Mouse (Mus musculus) heart, adult 2 months (tissue): Measurements from ENCODE around the gene Troap. TPM values are rescaled to one million over a fixed set of nuclear protein-coding genes. Genes with fewer than 3 reads are reported as not detected.
A peak's percentile ranks its signal among the peaks of the same experiment; 100 is the strongest.

Experiments used
- DNase-seq, 2 experiments: peaks; one replicate each; pipeline ENCODE4 v3.0.0; 2021
- H3K27ac ChIP-seq: fragments of 200-600 bp; 2 replicates; pipeline ENCODE4 v1.8.1; 2022
- H3K27me3 ChIP-seq: fragments of 200-500 bp; 2 replicates; pipeline ENCODE4 v1.6.1; 2012; ENCODE audit warnings: mild to moderate bottlenecking, low read length, inconsistent platforms, mixed read lengths; ENCODE audit not compliant: control insufficient read depth, insufficient read depth
- H3K36me3 ChIP-seq: fragments of 200-500 bp; 2 replicates; pipeline ENCODE4 v1.6.1; 2012; ENCODE audit warnings: low read length, inconsistent platforms; ENCODE audit not compliant: control insufficient read depth, insufficient read depth
- H3K4me1 ChIP-seq: fragments of 200-500 bp; 2 replicates; pipeline ENCODE4 v1.6.1; 2011; ENCODE audit warnings: low read length; ENCODE audit not compliant: control insufficient read depth, insufficient read depth
- H3K4me3 ChIP-seq: fragments of 200-600 bp; 2 replicates; pipeline ENCODE4 v1.8.1; 2022
- H3K79me2 ChIP-seq: fragments of 200-500 bp; replicated peaks from 2 replicates; pipeline ENCODE4 v1.6.1; 2012; ENCODE audit warnings: mild to moderate bottlenecking, inconsistent platforms, low read length, moderate library complexity, mixed read lengths; ENCODE audit not compliant: control insufficient read depth, insufficient read depth
- H3K9ac ChIP-seq: fragments of 200-500 bp; 2 replicates; pipeline ENCODE4 v1.6.1; 2012; ENCODE audit warnings: low read depth, mild to moderate bottlenecking, control low read depth, inconsistent platforms, low read length, mixed read lengths
- CTCF ChIP-seq: fragments of 200-600 bp; IDR thresholded peaks from 2 replicates; pipeline ENCODE4 v1.8.1; 2022; ENCODE audit warnings: antibody characterized with exemption, mild to moderate bottlenecking, moderate library complexity
- EP300 ChIP-seq: fragments of 200-500 bp; IDR thresholded peaks from 2 replicates; pipeline ENCODE4 v1.6.1; 2011; ENCODE audit warnings: low read depth, low read length, control low read depth; ENCODE audit not compliant: insufficient read depth
- POLR2A ChIP-seq: fragments of 200-500 bp; IDR thresholded peaks from 2 replicates; pipeline ENCODE4 v1.6.1; 2011; ENCODE audit warnings: mild to moderate bottlenecking, low read depth, low read length, control low read depth; ENCODE audit not compliant: insufficient read depth
- WGBS: fragments of 180-500 bp; shearing (Covaris S2); methylation state at CpG from one replicate; pipeline ENCODE4 v1.1.7; 2018; 5-methylcytosine and 5-hydroxymethylcytosine counted together
- intact Hi-C: fragments of 180-260 bp; cut with DNase I; formaldehyde crosslinking; loops from one replicate; pipeline ENCODE4 v1.15.1; 2025
- polyA plus RNA-seq: library from polyadenylated mRNA; depleted of rRNA; stranded (reverse); fragments of >200 nt; gene quantifications from 2 replicates; pipeline ENCODE4 v1.2.3, GENCODE M21; 2012
- total RNA-seq, 2 experiments: library from RNA; stranded (reverse); gene quantifications; 2 replicates each; pipeline ENCODE4 v1.2.3; 2021

Gene Troap
- total and polyA plus RNA-seq, 3 experiments = 0.31 to 0.53 TPM; not detected in 1

DNA sequence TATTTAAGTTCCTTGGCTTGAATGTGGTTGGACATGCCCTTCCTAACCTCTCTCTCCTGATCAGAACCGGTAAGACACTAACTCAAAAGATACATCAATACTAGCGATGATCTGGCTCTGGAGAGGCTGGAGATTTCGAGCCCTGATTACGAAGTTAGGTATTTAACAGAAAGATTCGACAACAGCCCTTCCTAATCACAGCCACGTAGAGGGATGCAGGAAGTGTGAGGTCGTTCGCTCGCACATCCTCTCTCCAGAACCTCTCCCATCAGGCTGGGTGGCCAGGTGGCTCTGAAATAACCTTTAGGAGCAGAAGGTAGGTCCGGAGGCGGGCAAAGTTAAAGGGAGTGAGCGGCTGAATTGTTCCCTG, 51.3 kb downstream of the Troap start, which contains the start of gene Spats2:
Spats2 (plus strand) TSS at position 206 of the 370 bp plus-strand sequence.
- WGBS = 1% methylated on average over 12 of the region's 12 CpGs
- Histone ChIP-seq H3K9ac (peak within 1 kb of the TSS; percentile 91), H3K36me3 (no peaks in the 10 kb centered on the region; the same call in 1 of the 2 replicates), H3K27me3 (no peaks in the 10 kb centered on the region), H3K27ac (peak within 1 kb of the TSS; percentile 91), H3K4me3 (peak within 1 kb of the TSS; percentile 68), H3K4me1 (no peaks in the 10 kb centered on the region), H3K79me2 (no peaks in the 10 kb centered on the region)
- TF ChIP-seq POLR2A = no peak
- TF ChIP-seq CTCF = no peak
- no peak for TF ChIP-seq EP300
- DNase-seq = no peak
- intact Hi-C loops = no loop called here

DNA sequence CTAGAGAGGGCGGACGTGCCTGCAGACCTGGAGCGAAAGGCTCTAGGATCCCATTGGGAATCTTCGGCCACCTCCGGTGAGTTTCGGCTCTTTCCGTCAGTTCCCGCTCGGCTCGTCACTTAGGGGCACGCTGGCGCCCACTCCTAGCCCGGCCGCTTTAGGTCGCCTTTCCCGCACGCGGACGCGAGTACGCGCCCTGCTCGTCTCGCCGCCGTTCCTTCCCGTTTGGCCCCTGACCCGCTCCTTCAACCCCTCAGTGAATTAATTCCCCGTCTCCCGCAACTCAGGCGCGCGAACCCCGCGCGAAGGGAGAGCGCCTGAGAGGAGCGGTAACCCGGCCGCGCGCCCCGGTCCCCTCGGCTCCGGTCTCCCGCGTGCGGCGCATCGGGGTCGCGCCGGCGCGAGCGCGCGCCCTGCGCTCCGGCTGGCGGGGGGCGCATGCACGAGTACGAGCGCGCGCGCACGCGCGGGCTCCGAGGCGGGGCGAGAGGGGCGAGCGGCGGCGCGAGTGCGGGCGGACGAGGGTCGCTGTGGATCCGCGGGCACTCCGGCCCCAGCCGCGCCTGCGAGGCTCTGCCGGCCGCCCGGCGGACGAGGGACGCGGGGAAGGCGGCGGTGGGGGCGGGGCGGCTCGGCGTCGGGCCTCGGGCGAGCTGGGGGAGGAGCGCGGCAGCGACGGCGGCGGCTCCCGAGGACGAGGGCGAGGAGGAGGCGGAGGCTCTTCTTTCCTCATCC, 51.9 kb downstream of the Troap start:
- Histone ChIP-seq H3K36me3 (no peaks in the 10 kb centered on the region; the same call in 1 of the 2 replicates), H3K27me3 (no peaks in the 10 kb centered on the region), H3K4me3 (peak overlapping the region; percentile 68), H3K79me2 (no peaks in the 10 kb centered on the region), H3K9ac (peak overlapping the region; percentile 91), H3K4me1 (no peaks in the 10 kb centered on the region), H3K27ac (peak overlapping the region; percentile 91)
- TF ChIP-seq POLR2A (peak; percentile 26; the same call in 1 of the 2 replicates), CTCF (no peak)
- DNase-seq = peak; percentile 89 to 94
- WGBS = under 1% methylated on average over 110 of the region's 115 CpGs
- intact Hi-C loops = no loop called here

DNA sequence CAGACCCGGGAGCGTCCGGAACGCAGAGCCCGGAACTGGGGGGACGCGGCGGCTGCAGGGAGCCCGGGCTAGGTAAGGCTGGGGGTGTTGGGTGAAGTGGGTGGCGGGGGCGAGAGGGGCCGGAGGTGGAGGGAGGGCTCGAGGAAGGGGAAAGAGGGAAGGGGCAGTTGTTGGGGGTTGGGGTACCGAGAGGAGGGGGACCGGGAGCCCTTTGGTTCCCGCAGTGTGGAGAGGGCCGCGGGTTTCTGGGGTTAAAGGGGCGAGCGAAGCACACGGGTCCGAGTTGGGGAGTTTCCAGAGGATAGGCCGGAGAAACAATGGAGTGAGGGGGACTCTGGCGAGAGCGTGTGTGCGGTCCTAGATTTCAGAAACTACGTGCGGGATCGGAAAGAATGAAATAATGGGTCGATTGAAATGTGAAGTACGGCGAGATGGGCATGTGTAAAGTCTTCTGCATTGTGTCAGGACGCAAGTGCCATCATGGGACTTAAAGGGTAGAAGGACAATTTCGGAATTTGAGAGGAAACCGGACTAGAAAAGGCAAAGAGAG, 52.5 kb downstream of the Troap start:
- Histone ChIP-seq H3K9ac (peak overlapping the region; percentile 91), H3K4me1 (no peaks in the 10 kb centered on the region), H3K4me3 (peak overlapping the region; percentile 68), H3K79me2 (no peaks in the 10 kb centered on the region), H3K36me3 (no peaks in the 10 kb centered on the region; the same call in 1 of the 2 replicates), H3K27ac (peak overlapping the region; percentile 91), H3K27me3 (no peaks in the 10 kb centered on the region)
- WGBS = 1% methylated on average over 34 of the region's 35 CpGs
- no peak for TF ChIP-seq CTCF
- no peak for TF ChIP-seq POLR2A
- TF ChIP-seq EP300 = no peak
- DNase-seq = no peak
- intact Hi-C loops = no loop called here

DNA sequence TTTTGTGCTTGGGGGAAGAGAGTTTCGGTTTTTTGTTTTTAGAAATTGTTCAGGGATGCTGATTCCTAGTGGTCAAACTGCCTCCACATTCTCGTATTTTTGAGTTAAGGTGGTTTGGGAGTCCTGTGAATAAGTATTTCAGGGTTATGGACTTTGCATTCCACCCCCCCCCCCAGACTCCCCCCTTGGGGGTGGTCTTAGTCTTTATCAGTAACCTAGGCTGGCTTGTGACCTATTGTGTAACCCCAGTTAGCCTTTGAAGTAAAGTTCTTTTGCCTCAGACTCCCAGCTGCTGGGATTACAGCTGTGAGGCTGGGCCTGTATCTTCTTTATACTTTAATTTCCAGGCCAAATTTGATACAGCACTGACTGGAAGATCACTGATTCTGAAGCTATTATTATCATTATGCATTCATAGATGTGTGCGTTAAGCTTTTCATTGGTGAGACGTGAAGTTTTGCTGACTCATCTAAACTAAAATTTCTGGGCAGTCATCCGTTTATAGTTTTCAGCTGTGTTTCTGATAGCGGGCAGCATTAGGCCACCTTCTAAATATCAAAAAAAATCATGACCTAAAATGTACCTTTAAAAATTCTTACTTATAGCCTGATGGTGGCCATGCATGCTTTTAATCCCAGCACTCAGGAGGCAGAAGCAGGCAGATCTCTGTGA, 53.6 kb downstream of the Troap start:
- Histone ChIP-seq H3K79me2 (no peaks in the 10 kb centered on the region), H3K9ac (no peak overlapping the region), H3K36me3 (no peaks in the 10 kb centered on the region; the same call in 1 of the 2 replicates), H3K27ac (no peak overlapping the region), H3K4me3 (no peak overlapping the region), H3K27me3 (no peaks in the 10 kb centered on the region), H3K4me1 (no peaks in the 10 kb centered on the region)
- TF ChIP-seq POLR2A (no peak), CTCF (no peak), EP300 (no peak)
- no peak for DNase-seq
- 76% methylated on average over 6 of the region's 6 CpGs for WGBS
- intact Hi-C loops = no loop called here

DNA sequence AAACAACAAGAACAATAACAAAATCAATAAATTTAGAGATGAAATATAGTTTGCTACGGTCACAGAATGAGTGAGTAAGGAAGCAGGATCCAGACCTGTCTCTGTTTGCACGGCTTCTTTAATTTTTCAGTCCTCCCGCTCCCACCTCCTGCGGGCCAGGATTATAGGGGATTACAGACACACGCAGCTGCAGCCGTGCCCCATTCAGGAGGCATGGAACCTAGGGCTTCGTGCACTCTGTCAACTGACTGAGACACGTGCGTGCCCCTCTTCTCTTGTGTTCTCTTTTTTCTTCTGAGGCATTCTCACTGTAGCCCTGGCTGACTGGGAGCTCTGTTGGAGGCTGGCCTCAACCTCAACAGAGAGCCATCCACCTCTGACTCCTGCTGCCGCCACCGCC, 55.1 kb downstream of the Troap start:
- Histone ChIP-seq H3K36me3 (no peaks in the 10 kb centered on the region; the same call in 1 of the 2 replicates), H3K4me1 (no peaks in the 10 kb centered on the region), H3K27me3 (no peaks in the 10 kb centered on the region), H3K4me3 (no peak overlapping the region), H3K27ac (no peak overlapping the region), H3K79me2 (0 out of 2 replicates have a peak, but pooled peaks cover 2% of the 10 kb centered on the region), H3K9ac (no peak overlapping the region)
- intact Hi-C loops = no loop called here
- WGBS = 89% methylated on average over 11 of the region's 11 CpGs
- DNase-seq = no peak
- TF ChIP-seq EP300 = no peak
- no peak for TF ChIP-seq POLR2A
- TF ChIP-seq CTCF = no peak
